Mouse (Mus musculus) CD4-positive, CD25-positive, alpha-beta regulatory T cell, adult 4 months (primary cell): ENCODE measurements around the gene Cntd1. TPM values are rescaled to one million over a fixed set of nuclear protein-coding genes. Genes with fewer than 3 reads are reported as not detected.

Experiments used
- ATAC-seq: one replicate; pipeline ENCODE4 v1.8.0; 2017
- polyA plus RNA-seq, 2 experiments: library from polyadenylated mRNA; unstranded; fragments of 100-300 nt; shearing (Covaris generic); gene quantifications; one replicate each; pipeline ENCODE4 v1.2.1; 2017

Gene Cntd1
- polyA plus RNA-seq, 2 experiments from 2014 or later, result 0.97 TPM; not detected in 1

DNA sequence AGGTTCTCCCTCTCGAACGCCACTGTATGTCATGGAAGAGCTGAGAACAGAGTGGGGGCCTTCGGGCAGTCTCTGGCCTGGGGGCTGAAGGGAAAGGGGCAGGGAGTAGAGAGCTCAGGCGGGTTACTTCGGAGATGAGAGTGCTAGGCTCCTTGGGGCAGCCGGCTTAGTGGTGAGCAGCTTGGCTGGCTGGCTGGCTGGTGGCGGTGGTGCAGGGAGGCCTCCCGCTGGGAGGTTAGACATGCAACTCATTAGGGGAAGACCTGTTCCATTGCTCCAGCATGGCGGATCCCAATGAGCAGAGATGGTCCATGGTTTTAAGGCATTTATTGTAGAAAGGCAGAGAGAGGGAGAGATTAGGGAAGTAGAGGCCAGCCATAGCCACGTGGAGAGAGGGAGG is 55.2 kb downstream of the Cntd1 start:
- no peak for ATAC-seq

DNA sequence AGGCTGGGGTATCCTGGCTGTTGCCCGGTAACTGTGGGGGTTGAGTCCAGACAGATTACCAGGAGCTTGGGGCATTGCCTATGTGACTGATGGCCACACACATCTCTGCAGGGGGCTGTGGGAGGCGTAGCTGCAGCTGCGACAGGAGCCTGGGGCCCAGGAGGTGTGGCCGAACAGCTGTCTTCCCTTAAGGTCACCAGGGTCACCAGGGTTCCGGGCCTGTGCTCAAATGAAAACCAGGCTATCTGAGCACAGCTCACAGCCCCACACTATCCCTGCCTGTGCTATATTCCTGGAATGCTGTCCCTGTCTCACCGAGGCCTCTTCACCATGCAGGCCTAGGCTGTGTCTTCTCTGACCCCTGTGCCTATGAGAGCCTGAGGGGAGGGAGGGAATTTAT is 55.7 kb downstream of the Cntd1 start:
- no peak for ATAC-seq

DNA sequence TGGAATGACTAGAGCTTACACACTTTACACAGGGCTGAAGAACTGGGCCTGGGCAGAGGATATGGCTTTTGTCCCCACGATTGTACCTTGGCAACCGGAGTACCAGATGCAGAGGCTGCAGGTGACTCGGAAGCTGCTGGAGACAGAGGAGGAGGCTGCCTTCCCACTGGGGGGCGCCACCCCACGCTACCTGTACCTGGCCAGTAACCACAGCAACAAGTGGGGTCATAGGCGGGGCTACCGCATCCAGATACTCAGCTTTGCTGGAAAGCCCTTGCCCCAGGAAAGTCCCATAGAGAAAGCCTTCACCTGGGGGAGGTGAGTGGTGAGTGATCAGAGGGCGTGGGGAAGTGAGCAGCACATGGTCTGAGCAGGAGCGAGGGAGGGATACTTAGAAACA is 56.9 kb downstream of the Cntd1 start:
- ATAC-seq, result no peak

DNA sequence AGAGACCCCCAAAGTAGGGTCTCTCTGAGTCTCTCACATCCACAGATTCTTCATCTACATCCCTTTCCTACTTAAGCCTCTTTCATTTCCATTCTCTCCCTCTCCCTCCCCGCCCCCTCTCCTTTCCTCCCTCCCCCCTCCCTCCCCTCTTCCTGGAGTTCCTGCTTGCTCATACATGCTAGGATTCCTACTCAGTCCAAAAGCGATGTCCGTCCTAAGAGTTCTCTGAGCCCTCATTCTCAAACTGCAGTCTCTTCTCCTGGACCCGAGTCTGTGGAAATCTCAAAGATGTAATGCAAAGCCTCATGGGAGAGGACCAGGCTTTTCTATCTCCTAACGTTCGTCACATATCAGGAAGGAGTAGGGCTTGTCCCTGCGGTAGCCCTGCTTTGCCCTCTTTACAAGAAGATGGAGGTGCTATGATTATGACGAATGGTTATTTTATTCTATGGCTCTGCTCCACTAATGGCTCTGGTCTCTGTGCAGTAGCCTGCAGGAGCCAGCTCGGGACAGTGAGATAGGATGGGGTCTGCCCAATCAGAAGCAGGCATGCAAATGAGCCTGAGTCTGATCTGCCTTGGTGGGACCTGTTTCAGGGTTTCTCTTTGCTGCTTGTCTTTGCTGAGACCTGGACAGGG is 59.4 kb downstream of the Cntd1 start:
- ATAC-seq, result no peak

Other genes with a start within 250 kb of the Cntd1 start
- gene Naglu, start 209.0 kb upstream of the Cntd1 start, polyA plus RNA-seq, result 1 to 10 TPM; 7.6 to 7.9 TPM
- under 1 TPM in 1 of 2 experiments, not detected in 1; 0.32 TPM for gene Hsd17b1, start 200.6 kb upstream of the Cntd1 start, polyA plus RNA-seq
- gene Coasy, start 196.4 kb upstream of the Cntd1 start, polyA plus RNA-seq, result 10 to 100 TPM; 17.4 to 27.7 TPM
- 10 to 100 TPM; 60.2 to 68.1 TPM for gene Mlx, start 191.7 kb upstream of the Cntd1 start, polyA plus RNA-seq
- gene Psmc3ip, start 183.6 kb upstream of the Cntd1 start, polyA plus RNA-seq, result 1 to 10 TPM; 8.4 to 9.8 TPM
- 10 to 100 TPM; 16.1 to 27.9 TPM for gene Retreg3, start 159.1 kb upstream of the Cntd1 start, polyA plus RNA-seq
- gene Tubg1, start 159.1 kb upstream of the Cntd1 start, polyA plus RNA-seq, result 10 to 100 TPM; 24.9 to 34.0 TPM
- gene Tubg2, start 123.1 kb upstream of the Cntd1 start, polyA plus RNA-seq, result 1 to 10 TPM; 1.4 to 3.5 TPM
- gene Cntnap1, start 108.5 kb upstream of the Cntd1 start, polyA plus RNA-seq, result under 1 TPM in 1 of 2 experiments, not detected in 1; 0.17 TPM
- not detected for gene Plekhh3, start 107.7 kb upstream of the Cntd1 start, polyA plus RNA-seq
- gene Ccr10, start 103.6 kb upstream of the Cntd1 start, polyA plus RNA-seq, result 1 to 10 TPM in 1 of 2 experiments, under 1 TPM in 1; 0.36 to 2.0 TPM
- 10 to 100 TPM; 57.3 to 85.6 TPM for gene Ezh1, start 52.5 kb upstream of the Cntd1 start, polyA plus RNA-seq
- not detected for gene Ramp2, start 33.0 kb upstream of the Cntd1 start, polyA plus RNA-seq
- 100 to 1,000 TPM; 132 to 144 TPM for gene Vps25, start 25.3 kb upstream of the Cntd1 start, polyA plus RNA-seq
- 1 to 10 TPM in 1 of 2 experiments, under 1 TPM in 1; 0.91 to 1.4 TPM for gene Wnk4, start 18.4 kb upstream of the Cntd1 start, polyA plus RNA-seq
- gene Coa3, start 102 bp downstream of the Cntd1 start, polyA plus RNA-seq, result 100 to 1,000 TPM; 132 to 135 TPM
- gene Becn1, start 23.3 kb downstream of the Cntd1 start, polyA plus RNA-seq, result 10 to 100 TPM; 68.1 to 99.6 TPM
- gene Psme3, start 37.2 kb downstream of the Cntd1 start, polyA plus RNA-seq, result 10 to 100 TPM; 29.8 to 30.0 TPM
- 1 to 10 TPM; 2.3 to 3.0 TPM for gene Aoc2, start 46.1 kb downstream of the Cntd1 start, polyA plus RNA-seq
- not detected for gene Aoc3, start 51.6 kb downstream of the Cntd1 start, polyA plus RNA-seq
- gene G6pc, start 88.5 kb downstream of the Cntd1 start, polyA plus RNA-seq, result not detected
- gene Aarsd1, start 138.6 kb downstream of the Cntd1 start, polyA plus RNA-seq, result 10 to 100 TPM; 36.2 to 41.6 TPM
- gene Gm27029, start 145.8 kb downstream of the Cntd1 start, polyA plus RNA-seq, result 1 to 10 TPM; 1.3 to 1.8 TPM
- gene Rundc1, start 146.1 kb downstream of the Cntd1 start, polyA plus RNA-seq, result 1 to 10 TPM; 8.0 to 8.5 TPM
- gene Ptges3l, start 146.3 kb downstream of the Cntd1 start, polyA plus RNA-seq, result 1 to 10 TPM; 1.7 to 2.1 TPM
- gene Rpl27, start 163.3 kb downstream of the Cntd1 start, polyA plus RNA-seq, result 100 to 1,000 TPM; 407 to 740 TPM
- 100 to 1,000 TPM; 174 to 204 TPM for gene Ifi35, start 169.4 kb downstream of the Cntd1 start, polyA plus RNA-seq
- under 1 TPM in 1 of 2 experiments, not detected in 1; 0.23 TPM for gene Rnd2, start 186.0 kb downstream of the Cntd1 start, polyA plus RNA-seq
- gene Vat1, start 187.2 kb downstream of the Cntd1 start, polyA plus RNA-seq, result 1 to 10 TPM; 1.1 to 1.5 TPM